Mouse (Mus musculus) liver (tissue): Measurements from ENCODE around the gene March9.
"Not testable (repeated sequence)": the region's sequence is repeated elsewhere in the genome, so short reads cannot be mapped to it uniquely, and the experiment has no call there.

Experiments
- DNase-seq: peaks from one replicate; pipeline ENCODE4 v3.0.0-alpha.2; 2020; ENCODE audit warnings: mixed read lengths

March9 gene

DNA sequence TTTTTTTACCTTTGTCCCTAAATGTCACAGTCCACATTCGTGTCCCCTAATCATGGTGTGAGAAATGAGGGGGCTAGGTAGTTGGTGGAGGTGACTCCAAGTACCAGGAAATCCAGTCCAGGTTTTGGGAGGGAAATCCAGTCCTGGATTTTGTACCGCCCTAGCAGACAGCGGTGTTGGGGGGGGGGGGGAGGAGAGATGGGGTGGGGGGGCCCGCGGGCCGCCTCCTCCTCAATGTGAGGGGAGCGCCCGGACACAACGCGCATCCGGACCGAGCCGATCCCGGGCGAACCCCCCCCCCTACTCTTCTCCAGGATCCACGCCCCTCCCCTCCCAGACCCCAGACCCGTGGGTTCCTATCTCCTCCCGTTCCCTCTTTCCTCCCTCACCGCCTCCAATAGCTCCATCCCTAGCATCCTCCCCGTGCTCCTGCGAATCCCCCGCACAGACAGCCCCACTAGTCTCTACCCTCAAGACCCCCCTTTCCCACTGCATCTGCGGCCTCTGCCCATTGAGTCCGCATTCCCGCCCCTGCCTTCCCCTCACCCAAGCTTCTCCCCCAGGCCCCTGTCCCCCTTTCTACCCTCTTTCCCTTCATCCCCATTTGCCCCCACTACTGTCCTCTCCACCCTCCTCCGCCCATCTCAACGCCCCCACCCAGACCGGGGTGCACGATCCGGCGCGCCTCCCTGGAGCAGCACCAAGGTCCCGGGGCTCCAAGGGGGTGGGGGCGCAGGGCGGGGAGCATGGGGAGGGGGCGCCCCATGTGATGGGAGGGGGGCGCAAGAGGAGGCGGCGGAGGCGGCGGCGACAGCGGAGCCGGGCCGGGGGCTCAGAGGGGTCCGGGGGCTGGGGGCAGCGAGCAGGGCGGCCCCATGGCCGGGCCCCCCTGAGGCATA, 18.9 kb upstream of the March9 start:
- DNase-seq: peak; percentile 4

DNA sequence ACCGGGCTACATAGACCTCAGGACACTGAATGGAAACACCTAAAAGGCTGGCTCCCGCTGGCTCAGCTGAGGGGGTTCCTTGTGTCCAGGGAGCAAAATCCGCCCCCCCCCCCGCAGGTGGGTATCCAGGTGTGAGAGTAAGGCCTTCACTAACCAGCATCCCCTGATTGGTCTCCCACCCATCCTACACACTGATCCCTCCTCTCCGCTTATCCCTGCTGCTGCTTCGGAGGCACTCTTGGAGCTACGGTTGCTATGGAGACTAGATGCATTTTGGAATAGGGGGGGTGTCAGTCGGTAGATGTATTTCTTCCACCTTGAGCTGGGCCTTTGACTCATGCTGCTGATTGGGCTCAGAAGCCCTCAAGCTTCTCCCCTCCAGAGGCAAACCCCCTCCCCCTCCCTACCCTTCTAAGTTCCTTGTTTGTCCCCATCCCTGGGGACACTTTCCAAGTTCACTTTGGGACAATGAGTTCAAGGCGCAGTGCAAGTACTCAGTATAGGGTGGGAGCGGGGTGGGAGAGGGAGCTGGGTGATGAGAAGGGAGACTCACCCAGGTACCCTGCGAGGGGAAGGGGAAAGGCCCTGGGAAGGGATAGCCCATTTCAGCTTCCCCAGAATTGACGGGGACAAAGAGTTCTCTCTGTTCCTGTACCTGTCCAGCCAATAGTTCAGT, 18.2 kb upstream of the March9 start:
- DNase-seq: no peak

DNA sequence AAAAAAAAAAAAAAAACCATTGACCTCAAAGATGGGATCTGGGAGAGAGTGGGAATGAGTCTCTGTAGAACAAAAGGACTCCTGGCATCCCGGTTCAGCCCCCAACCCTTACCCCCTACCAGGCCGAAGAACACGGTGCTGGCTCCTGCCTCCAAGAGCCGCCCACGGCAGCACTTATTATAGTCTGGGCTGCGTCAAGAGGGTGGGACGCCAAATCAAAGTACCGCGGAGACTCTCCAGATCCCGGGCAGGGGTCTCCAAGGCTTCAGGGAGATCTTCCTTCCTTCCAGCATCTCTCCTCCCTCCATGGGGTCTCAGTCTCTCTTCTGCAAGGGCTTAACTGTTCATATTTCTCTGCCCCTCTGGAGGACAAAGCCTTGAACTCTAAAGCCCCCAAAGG, 17.5 kb upstream of the March9 start:
- DNase-seq: no peak

DNA sequence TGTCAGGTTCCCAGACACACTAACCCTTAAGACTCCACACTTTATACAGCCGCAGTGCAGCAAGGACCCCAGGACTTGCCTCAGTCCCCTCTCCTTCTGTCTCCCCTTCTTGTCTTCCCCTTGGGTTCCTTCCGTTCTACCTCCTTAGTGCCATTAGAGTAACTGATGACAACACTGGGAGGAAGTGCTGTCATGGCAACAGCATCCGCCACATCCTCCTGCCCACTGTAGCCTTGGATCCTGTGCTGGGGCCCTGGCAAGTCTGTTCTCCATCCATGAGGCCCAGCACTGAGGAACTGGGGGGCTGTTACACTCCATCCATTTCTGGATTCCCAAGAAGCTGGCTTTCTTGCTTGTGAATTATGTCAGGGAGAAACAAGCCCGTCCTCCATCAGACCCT, 16.1 kb upstream of the March9 start:
- DNase-seq: no peak

DNA sequence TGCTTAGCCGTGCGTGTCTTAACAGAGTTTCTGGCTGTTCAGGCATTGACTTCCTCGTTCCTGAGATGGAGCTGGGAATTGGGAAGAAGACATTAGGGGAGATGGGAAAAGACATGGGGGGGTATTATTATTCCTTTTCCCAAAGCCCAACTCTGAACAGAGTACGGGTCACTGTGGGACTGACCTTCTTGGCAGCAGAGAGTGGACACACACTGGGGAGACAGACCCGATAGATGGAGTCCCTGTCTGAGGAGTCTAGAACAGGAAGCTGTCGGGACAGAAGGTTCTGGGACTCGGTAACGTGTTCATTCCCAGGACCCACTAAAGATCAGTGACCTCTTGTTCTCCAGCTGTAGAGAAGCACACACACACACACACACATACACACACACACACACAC, 15.7 kb upstream of the March9 start:
- no peak for DNase-seq

DNA sequence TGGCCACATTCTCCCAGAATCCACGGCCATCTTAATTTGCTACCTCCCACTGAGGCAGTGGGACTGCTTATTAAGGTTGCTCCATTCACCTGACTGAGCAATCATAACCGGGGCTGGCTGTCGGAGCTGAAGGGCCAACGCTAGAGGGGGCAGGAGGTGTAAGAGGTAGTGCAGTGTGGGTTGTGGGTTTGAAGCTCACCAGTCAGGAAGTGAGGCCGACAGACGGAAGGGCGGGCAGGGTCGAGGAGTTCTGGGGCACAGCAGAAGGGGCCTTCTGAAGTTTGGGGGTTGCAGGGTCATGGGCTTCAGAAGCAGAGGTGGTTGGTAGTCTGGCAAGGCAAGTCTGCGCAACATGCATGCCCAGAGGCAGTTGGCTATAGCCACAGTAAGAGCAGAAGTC, 15.1 kb upstream of the March9 start, which contains the start of gene Agap2:
TSS of gene Agap2 (plus strand) at position 205 of the 400 bp plus-strand sequence.
- peak; percentile 49 for DNase-seq

DNA sequence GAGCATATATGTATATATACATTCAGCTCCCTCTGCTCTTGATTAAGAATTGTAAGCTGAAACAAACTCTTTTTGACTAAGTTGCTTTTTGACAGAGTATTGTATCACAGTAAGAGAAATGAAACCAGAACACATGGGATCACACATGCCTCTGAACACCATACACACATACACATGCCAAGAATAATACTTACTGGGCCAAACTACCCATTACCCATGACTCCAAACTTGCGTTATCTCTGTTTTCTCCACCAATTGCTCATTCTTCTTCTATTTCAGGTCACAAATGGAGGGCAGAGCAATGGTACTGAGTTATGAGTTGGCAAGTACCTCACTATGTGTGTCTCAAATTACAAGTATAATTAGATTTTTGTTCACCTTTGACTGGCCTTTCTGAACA, 14.0 kb upstream of the March9 start:
- DNase-seq: no peak

DNA sequence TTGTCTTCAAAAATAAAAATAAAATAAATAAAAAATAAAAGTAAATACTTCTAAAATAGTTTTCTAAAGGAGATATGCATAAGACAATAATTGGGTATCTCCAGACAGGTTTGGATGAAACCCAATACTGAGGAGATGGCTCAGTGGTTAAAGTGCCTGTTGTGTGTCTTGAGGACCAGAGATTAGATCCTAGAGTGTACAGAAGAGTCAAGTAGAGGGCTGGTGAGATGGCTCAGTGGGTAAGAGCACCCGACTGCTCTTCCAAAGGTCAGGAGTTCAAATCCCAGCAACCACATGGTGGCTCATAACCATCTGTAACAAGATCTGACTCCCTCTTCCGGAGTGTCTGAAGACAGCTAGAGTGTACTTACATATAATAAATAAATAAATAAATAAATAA, 13.0 kb upstream of the March9 start:
- not testable (repeated sequence) for DNase-seq

DNA sequence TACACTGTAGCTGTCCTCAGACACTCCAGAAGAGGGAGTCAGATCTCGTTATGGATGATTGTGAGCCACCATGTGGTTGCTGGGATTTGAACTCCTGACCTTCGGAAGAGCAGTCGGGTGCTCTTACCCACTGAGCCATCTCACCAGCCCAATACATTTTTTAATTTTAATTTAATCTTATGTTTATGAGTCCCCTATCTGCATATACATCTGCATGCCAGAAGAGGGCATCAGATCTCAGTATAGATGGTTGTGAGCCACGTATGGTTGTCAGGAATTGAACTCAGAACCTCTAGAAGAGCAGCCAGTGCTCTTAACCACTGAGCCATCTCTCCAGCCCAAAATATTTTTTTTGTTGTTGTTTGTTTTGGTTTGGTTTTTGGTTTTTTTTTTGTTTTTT, 12.3 kb upstream of the March9 start:
- DNase-seq: not testable (repeated sequence)

DNA sequence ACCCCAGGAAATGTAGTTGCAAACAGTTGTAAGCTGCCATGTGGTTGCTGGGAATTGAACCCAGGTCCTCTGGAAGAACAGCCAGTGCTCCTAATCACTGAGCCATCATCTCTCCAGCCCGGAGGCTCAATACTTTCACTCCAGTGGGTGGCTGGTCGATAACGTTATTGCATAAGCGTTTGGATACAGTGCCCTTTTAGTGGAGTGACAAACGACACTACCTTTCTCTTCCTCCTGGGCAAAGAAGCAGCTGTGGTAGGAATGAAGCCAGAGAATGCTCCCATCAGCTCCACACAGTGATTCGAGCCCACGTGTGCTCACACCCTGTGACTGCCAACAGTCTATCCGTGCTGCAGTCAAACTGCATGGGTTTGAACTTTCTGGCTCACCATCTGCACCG, 11.2 kb upstream of the March9 start:
- DNase-seq: no peak

DNA sequence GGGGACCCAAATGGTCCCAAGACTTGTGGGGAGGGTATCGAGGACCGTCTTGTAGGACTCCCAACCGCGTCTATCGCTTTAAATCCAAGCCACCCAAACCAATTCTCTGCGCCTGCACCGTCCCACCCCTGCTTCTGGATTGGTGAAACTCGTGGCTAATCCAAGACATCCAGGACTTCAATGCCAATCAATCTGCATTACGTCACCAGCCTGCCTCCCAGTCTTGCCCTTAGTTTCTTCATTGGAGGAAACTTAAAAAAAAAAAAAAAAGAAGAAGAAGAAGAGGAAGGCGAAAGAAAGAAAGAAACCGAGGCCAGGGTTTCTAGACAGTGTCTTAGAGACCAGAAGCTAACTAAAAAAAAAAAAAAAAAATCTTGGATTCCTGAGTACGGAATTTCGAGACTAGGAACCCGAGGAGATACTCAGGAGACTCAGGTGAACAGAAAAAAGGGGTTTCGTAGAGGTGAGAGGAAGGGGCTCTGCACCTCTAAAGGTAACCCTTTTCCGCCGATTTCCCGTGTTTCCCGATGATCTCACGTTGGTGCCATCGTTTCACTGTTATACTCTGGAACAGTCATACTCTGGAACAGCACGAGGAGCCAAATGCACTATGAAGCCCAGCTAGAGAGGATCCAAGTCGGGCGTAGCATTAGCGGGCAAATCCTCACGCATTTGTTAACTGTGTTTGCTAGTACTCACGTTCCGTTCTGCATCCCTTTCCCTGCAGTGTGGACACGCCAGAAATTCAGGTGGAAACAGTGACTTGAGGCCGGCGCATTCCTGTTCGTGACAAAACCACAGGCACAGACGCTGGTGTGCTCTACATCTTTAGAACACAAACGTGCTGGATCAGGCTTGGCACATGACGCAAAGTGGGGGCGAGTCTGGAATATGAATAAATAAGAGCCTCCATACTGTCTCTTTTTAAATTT, 10.5 kb upstream of the March9 start, which contains the start of gene Tspan31:
TSS of gene Tspan31 (minus strand) at position 75 of the 932 bp plus-strand sequence.
- DNase-seq: peak; percentile 90

DNA sequence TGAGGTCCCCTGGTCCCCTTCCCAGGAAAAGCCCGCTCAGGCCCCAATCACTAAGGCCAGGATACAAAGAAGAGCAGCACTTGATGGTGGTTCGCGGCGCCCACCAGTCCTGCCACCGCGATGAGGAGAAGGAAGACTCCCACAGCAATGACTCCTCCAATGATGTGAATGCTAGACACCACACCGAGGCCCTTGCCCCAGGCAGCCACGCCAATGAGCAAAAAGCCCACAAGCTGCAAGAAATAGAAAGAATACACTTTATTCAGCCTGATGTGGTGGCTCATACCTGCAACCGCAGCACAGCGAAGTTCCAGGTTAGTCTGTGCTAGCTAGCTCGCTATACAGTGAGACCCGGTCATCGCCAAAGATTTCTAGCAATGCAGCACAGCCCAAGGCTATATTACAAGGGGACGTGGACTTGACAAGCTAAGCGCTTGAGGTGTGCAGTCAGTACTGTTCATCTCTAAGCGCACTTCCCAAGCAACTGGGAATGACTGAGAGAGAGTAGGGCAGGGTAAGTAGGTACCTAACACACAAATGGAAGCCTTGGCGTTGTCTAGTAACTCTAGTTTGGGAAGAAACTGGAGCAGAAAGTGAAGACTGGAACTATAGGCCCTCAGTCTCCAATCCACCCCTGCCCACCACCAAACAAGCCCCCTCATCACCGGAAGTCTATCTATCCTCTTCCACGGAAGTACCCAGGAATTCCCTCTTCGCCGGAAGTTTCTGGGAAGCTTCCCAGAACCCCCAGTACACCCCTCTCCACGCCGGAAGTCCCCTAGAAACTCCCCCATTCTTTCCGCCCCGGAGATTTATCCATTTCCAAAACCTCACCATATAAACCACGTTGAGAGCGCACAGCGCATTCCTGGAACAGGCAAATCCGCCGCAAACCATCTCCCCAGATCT, 9.6 kb upstream of the March9 start:
- no peak for DNase-seq

DNA sequence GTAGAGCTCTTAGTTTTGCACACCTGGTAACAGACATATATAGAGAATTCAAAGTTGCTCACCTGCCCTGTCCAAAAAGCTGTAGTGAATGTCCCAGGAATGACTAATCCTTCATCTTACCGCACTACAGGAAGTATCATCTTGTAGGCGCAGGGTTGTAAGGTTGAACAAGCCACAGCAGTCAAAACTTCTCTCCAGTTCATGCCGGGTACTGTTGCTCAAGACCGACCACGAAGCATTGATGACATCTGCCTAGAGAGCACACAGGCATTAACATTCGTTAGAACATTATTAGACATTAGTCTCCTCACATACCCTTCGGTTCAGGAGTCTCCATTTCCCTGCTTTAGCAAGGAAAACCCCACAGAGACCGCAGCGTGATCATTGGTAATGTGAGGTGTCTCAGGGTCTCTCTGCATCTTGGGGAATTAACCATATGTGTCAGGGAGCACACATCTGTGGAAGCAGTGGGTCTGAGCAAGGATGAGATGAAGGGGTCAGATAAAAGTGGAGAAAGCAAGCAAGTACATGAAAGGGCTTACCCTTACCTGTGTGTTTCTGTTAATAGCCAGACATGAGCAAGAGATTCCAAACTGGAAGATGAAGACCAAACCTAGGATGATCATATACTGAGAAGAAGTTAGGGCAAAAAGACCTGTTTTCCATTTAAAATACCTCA, 8.5 kb upstream of the March9 start:
- DNase-seq: no peak

DNA sequence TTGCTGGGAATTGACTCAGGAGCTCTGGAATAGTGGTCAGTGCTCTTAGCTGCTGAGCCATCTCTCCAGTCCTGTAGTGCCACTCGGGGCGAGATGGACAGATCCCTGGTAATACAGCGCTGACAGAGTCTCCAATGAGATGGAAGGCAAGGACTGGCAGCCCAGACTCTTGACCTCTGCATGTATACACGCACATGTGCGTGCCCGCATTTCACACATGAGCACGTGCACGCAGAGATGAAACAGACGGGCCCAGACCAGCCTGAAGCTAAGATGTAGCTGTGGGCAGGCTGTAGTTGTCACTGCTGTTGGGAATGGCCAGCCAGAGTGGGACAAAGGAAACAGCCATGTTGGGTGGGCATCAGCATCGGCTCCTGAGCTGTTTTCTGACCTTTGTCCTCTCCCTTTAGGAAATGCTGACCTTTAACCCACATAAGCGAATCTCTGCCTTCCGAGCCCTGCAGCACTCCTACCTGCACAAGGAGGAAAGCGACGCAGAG, 6.6 kb upstream of the March9 start:
- no peak for DNase-seq

DNA sequence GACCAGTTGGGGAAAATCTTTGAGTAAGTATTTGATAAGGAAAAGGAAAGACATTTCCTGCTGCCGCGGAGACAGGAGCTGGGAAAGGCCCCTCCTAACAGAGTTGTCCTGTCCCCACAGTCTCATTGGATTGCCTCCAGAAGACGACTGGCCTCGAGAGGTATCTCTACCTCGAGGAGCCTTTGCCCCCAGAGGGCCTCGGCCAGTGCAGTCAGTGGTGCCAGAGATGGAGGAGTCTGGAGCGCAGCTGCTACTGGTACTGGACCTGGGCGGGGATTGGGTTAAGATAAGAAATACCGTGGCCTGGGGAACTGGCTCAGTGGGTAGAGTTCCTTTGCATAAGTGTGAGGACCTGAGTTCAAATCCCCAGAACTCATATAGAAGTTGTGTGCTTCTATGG, 6.0 kb upstream of the March9 start:
- DNase-seq: no peak

DNA sequence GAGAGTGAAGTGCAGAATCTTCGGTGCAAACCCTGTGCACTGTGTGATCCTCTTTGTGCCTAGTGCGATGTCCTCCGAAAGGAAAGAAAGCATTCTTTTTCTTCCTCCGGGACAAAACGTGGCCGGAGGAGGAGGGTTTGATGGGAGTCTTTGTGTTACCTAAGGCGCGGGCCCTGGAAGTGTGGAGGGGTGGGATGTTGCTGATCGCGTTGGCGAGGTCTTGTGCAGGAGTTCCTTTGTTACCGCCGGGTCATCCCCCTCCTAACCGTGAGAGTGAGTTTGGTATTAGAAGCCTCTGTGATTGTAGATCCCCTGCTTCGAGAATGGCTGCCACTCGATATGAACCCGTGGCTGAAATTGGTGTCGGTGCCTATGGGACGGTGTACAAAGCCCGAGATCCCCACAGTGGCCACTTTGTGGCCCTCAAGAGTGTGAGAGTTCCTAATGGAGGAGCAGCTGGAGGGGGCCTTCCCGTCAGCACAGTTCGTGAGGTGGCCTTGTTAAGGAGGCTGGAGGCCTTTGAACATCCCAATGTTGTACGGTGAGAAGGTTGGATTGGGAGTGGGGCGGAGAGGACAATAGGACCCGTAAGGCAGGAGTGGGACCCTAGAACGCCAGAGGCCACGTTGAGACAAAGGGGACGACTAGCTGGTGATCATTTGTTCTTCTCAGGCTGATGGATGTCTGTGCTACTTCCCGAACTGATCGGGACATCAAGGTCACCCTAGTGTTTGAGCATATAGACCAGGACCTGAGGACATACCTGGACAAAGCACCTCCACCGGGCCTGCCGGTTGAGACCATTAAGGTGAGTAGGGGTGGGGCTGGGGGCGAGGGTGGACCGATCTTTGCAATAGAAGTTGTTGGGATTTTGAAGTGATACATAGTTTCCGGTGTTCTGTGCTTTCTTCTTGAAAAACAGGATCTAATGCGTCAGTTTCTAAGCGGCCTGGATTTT, 4.2 kb upstream of the March9 start:
- DNase-seq: no peak

DNA sequence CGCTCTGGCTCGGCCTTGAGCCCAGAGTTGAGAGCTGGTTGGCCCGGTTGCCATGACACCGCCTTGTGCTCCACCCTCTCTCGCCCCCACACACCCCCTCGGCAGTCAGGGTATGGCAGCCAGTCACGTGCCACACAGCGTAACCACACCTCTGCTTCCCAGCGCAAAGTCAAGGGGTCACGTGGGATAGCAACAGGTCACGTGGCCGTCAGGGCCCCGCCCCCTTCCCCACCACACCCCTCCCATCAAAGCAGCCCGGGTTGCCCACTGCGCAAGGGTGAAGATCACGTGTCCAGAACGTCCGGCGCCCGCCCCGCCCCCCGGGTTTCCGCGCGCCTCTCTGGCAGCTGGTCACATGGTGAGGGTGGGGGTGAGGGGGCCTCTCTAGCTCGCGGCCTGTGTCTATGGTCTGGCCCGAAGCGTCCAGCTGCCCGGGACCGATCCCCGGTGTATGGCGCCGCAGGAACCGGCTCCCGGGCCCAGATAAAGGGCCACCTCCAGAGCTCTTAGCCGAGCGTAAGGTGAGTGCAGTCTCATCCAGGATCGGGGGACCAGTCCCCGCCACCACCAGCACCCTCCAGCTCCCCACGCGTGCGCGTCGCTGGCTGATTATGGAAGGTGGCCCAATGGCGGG, 3.4 kb upstream of the March9 start, which contains the start of gene Cdk4:
TSS of gene Cdk4 (plus strand) at position 296 of the 634 bp plus-strand sequence.
- DNase-seq: peak; percentile 98

DNA sequence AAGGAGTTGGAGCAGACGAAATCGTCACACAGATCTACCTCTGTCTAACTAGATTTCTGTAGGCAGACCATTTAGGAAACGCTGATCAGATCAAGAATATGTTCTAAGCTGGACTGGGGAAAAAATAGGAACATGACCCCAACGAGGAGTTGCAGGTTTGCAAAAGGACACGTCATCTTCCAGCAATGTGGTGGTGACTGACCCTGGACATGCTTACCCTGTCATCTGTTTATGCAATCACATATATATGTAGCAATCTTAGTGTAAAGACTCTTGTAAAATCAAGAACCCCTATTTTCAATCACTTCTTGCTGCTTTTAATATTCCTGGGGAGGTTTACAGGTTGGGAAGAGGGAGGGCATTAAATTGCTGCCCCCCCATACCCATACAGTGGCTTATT, 2.5 kb upstream of the March9 start:
- no peak for DNase-seq

DNA sequence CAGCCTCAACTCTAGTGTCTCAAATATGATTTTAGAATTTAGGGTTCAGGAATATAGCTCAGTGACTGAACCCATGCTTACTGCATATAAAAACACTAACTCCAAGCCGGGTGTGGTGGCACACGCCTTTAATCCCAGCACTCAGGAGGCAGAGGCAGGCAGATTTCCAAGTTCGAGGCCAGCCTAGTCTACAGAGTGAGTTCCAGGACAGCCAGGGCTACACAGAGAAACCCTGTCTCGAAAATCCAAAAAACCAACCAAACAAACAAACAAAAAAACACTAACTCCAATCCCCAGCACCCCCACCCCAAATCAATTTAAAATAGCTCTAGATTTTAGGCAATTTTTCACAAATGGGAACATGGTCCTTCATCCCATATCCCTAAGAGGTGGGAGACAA, 2.1 kb upstream of the March9 start:
- not testable (repeated sequence) for DNase-seq
